Mouse (Mus musculus): ENCODE measurements around the gene Zc3h18. TPM values are rescaled to one million over a fixed set of nuclear protein-coding genes. Genes with fewer than 3 reads are reported as not detected.

Zc3h18 gene
- polyA plus RNA-seq, 1 experiment from 2014 or later, result 41.3 TPM

DNA sequence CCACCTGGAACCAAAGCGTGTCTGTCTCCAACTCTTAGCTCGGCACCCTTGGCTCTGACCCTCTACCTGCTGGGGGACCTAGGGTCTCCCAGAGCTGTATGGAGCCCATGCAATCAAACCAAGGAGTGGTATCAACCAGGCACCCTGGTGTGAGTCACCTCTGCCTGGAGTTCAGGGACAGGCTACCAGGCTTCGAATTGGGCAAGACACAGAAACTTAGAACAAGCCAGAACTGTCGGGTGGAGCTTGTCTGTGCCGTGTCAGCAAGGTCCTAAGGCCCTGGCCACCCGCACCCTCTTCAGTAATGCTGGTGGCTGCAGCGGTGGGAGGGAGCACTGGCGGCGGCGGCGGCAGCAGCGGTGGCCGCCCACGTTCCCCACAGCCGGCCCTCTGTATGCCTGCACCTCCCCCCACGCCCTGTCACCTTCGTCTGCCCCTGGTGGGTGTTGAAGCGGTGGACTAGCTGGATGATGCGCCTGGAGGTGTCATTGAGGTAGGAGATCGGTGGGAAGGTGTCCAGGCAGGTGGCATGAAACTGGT is 60.2 kb downstream of the Zc3h18 start:
- H3K36me3 ChIP-seq (ENCODE audit: control insufficient read depth, insufficient read depth, low read length), result peaks cover 4% of the 10 kb centered on the region
- ATAC-seq (ENCODE audit: low read depth), result no peak
- no peak overlapping the region for H3K4me2 ChIP-seq (ENCODE audit: low read depth, low read length)
- H3K4me3 ChIP-seq (ENCODE audit: low read length), result no peak overlapping the region
- 0 out of 2 replicates have a peak, but pooled peaks cover 5% of the 10 kb centered on the region for H3K9me3 ChIP-seq (ENCODE audit: control insufficient read depth, low read length)
- no peak overlapping the region for H3K9ac ChIP-seq (ENCODE audit: low read length)
- no peaks in the 10 kb centered on the region for H3K27me3 ChIP-seq (ENCODE audit: control insufficient read depth, insufficient read depth, low read depth, low read length)
- H3K27ac ChIP-seq (ENCODE audit: low read length), result no peak overlapping the region
- H3K4me1 ChIP-seq (replicated peaks; ENCODE audit: control insufficient read depth, insufficient read depth, low read length), result peaks cover 13% of the 10 kb centered on the region
- 82% methylated on average over 20 of the region's 20 CpGs for WGBS

DNA sequence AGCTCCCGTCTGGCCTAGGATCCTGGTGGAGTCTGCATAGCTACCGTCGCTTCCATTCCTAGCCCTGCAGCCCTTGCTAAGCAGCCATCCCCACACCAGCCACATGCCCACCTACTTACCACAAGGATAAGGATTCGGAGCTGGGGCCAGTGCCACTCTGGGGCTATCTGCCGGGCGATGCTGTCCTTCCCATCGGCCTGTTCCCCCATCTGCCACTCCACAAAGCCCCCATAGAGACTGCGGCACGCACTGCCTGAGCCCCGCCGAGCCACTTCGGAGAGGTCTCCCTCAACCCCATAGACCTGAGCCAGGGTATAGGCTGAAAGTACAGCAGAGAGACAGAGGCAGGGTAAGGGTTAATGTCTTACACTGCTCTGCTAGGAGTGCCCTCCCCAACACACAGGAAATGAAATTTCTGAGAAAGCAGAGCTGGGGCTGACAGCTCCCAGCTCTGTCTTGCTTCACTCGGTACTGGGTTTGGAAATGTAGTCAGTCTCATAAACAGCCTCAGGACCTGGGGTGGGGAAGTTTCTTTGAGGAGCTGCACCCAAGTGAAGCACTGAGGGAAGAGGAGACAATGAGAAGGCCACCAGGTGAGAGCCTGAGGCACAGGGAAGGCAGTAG is 61.4 kb downstream of the Zc3h18 start:
- H3K27ac ChIP-seq (ENCODE audit: low read length), result peak overlapping the region; percentile 60
- H3K4me2 ChIP-seq (ENCODE audit: low read depth, low read length), result no peak overlapping the region
- 0 out of 2 replicates have a peak, but pooled peaks cover 5% of the 10 kb centered on the region for H3K9me3 ChIP-seq (ENCODE audit: control insufficient read depth, low read length)
- H3K27me3 ChIP-seq (ENCODE audit: control insufficient read depth, insufficient read depth, low read depth, low read length), result no peaks in the 10 kb centered on the region
- peaks cover 4% of the 10 kb centered on the region for H3K36me3 ChIP-seq (ENCODE audit: control insufficient read depth, insufficient read depth, low read length)
- H3K4me1 ChIP-seq (replicated peaks; ENCODE audit: control insufficient read depth, insufficient read depth, low read length), result peaks cover 12% of the 10 kb centered on the region
- peak; percentile 46 for ATAC-seq (ENCODE audit: low read depth)
- 0 out of 2 replicates have a peak overlapping the region, but pooled peaks have one; percentile 19 for H3K9ac ChIP-seq (ENCODE audit: low read length)
- no peak overlapping the region for H3K4me3 ChIP-seq (ENCODE audit: low read length)
- 83% methylated on average over 13 of the region's 13 CpGs for WGBS

DNA sequence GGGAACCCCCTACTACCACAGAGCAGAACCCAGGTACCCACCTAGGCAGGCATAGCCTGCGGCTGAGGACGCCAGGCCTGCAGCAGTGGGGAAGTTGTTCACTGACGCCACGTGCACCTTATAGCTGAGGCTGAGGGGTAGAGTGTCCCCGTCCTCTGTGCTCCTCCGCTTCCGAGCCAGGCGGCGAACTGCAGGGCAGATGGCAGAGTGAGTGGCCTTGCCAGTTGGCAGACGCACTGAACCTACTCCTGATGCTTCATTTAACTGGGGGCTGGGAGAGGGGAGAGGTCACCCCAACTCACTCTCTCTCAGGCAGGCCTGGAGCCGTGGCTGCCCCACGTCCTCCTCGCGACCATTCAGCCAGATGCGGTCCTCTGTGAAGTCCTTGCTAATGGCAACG is 62.9 kb downstream of the Zc3h18 start:
- Histone ChIP-seq H3K4me1 (replicated peaks; ENCODE audit: control insufficient read depth, insufficient read depth, low read length) (peaks cover 7% of the 10 kb centered on the region), H3K27ac (ENCODE audit: low read length) (no peak overlapping the region), H3K27me3 (ENCODE audit: control insufficient read depth, insufficient read depth, low read depth, low read length) (no peaks in the 10 kb centered on the region), H3K9ac (ENCODE audit: low read length) (no peak overlapping the region), H3K4me2 (ENCODE audit: low read depth, low read length) (no peak overlapping the region), H3K36me3 (ENCODE audit: control insufficient read depth, insufficient read depth, low read length) (peaks cover 4% of the 10 kb centered on the region), H3K4me3 (ENCODE audit: low read length) (no peak overlapping the region), H3K9me3 (ENCODE audit: control insufficient read depth, low read length) (0 out of 2 replicates have a peak, but pooled peaks cover 5% of the 10 kb centered on the region)
- 93% methylated on average over 16 of the region's 16 CpGs for WGBS
- no peak for ATAC-seq (ENCODE audit: low read depth)

DNA sequence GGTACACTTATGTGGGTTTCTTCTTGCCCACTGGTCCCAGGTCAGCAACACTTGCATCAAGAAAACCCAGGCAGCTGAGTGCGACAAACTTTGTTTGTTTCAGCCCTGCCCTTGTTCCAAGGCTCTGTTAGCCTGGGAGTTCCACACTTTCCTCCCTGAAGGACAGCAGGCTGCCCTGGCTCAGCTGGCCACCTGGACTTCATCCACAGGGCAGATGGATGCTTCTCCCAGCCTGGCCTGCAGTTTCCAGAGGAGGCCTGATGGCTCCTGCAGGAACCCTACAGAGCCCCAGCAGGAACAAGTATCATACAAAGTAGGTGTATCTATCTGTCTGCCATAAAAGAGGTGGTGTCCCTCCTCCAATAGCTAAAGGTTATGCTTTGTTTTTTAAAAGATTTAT is 64.9 kb downstream of the Zc3h18 start:
- Histone ChIP-seq H3K4me1 (replicated peaks; ENCODE audit: control insufficient read depth, insufficient read depth, low read length) (peaks cover 22% of the 10 kb centered on the region), H3K27ac (ENCODE audit: low read length) (no peak overlapping the region), H3K9ac (ENCODE audit: low read length) (no peak overlapping the region), H3K36me3 (ENCODE audit: control insufficient read depth, insufficient read depth, low read length) (no peaks in the 10 kb centered on the region), H3K4me2 (ENCODE audit: low read depth, low read length) (no peak overlapping the region), H3K9me3 (ENCODE audit: control insufficient read depth, low read length) (no peaks in the 10 kb centered on the region), H3K4me3 (ENCODE audit: low read length) (no peak overlapping the region), H3K27me3 (ENCODE audit: control insufficient read depth, insufficient read depth, low read depth, low read length) (no peaks in the 10 kb centered on the region)
- no peak for ATAC-seq (ENCODE audit: low read depth)
- 90% methylated on average over 1 of the region's 1 CpGs for WGBS

DNA sequence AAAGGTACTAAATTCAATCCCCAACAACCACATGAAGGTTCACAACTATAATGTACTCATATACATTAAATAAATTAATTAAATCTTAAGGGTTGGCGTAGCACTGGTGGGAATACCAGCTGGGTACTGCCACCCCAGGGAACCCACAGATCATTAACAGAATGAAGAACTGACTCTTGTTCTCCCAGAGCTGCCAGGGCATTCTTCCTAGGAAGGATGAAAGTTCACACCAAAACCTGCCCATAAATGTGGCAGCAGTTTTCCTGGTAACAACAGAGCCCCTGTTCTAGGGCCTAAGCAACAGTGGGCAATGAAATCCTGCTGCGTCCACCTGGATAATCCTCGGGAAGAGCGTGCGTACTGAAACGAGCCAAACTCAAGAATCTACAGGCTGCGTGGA is 65.9 kb downstream of the Zc3h18 start:
- no peaks in the 10 kb centered on the region for H3K9me3 ChIP-seq (ENCODE audit: control insufficient read depth, low read length)
- H3K4me2 ChIP-seq (ENCODE audit: low read depth, low read length), result peak overlapping the region; percentile 99
- WGBS, result 19% methylated on average over 7 of the region's 7 CpGs
- no peak overlapping the region for H3K27ac ChIP-seq (ENCODE audit: low read length)
- peak overlapping the region; percentile 77 for H3K9ac ChIP-seq (ENCODE audit: low read length)
- no peaks in the 10 kb centered on the region for H3K36me3 ChIP-seq (ENCODE audit: control insufficient read depth, insufficient read depth, low read length)
- peak overlapping the region; percentile 80 for H3K4me3 ChIP-seq (ENCODE audit: low read length)
- no peak for ATAC-seq (ENCODE audit: low read depth)
- H3K4me1 ChIP-seq (replicated peaks; ENCODE audit: control insufficient read depth, insufficient read depth, low read length), result peaks cover 22% of the 10 kb centered on the region
- H3K27me3 ChIP-seq (ENCODE audit: control insufficient read depth, insufficient read depth, low read depth, low read length), result no peaks in the 10 kb centered on the region

DNA sequence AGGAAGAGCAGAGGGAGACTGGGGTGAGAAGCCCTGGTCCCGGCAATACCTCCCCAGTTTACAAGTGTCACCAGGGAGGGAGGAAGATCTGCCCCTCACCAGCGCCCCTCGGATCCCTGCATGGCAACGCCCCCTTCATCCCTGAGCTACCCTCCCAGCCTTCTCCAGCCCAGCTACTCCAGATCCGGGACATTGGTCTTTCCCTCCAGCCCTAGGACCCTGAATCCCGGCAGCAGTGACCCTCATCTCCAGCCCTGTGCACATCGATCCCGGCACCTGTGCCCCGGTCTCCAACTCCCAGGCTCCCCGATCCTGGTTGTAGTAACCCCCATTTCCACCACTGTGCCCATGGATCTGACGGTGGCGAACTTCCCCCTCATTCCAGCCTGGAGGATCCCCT is 66.4 kb downstream of the Zc3h18 start:
- no peak for ATAC-seq (ENCODE audit: low read depth)
- H3K9ac ChIP-seq (ENCODE audit: low read length), result peak overlapping the region; percentile 77
- no peaks in the 10 kb centered on the region for H3K36me3 ChIP-seq (ENCODE audit: control insufficient read depth, insufficient read depth, low read length)
- H3K27me3 ChIP-seq (ENCODE audit: control insufficient read depth, insufficient read depth, low read depth, low read length), result no peaks in the 10 kb centered on the region
- peak overlapping the region; percentile 99 for H3K4me2 ChIP-seq (ENCODE audit: low read depth, low read length)
- H3K27ac ChIP-seq (ENCODE audit: low read length), result peak overlapping the region; percentile 73
- under 1% methylated on average over 12 of the region's 12 CpGs for WGBS
- H3K4me1 ChIP-seq (replicated peaks; ENCODE audit: control insufficient read depth, insufficient read depth, low read length), result peaks cover 22% of the 10 kb centered on the region
- H3K4me3 ChIP-seq (ENCODE audit: low read length), result peak overlapping the region; percentile 80
- no peaks in the 10 kb centered on the region for H3K9me3 ChIP-seq (ENCODE audit: control insufficient read depth, low read length)

DNA sequence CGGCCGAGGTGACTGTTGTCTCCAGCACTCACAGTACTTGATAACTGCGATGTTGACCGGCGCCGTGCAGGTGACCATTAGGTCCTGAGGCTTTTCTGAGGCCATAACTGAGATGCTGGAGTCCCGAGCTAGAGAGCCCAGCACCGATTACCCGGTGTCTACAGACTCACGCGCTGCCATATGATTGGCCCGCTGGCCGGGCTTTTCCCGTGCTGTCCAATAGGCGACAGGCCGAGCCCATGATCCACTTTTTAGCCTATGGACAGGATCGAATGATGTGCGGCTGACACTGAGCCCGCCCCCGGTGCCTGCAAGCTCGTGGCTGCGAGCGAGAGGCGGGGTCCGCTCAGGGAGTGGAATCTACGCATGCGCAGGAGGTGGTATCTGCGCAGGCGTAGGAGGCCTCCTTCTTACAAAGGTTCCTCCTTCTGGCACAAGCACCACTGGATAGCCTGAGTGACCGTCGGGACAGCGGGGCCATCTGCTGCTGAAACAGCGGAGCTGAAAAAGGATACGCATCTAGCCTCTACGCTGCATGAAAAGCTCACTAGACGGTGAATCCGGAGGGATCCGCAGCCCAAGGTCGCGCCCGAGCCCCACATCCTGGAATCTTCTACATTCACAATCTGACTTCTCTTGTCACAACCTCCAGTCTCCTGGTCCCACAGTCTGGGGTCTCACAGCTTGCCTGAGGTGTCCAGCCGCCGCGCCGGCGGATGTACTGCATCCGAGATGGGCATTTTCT is 67.0 kb downstream of the Zc3h18 start, which contains the start of gene Mvd:
Gene Mvd, minus strand, starts transcription at position 161 of the 745 bp plus-strand sequence.
- ATAC-seq (ENCODE audit: low read depth), result peak; percentile 97
- peak within 1 kb of the TSS; percentile 80 for H3K4me3 ChIP-seq (ENCODE audit: low read length)
- WGBS, result under 1% methylated on average over 47 of the region's 47 CpGs

DNA sequence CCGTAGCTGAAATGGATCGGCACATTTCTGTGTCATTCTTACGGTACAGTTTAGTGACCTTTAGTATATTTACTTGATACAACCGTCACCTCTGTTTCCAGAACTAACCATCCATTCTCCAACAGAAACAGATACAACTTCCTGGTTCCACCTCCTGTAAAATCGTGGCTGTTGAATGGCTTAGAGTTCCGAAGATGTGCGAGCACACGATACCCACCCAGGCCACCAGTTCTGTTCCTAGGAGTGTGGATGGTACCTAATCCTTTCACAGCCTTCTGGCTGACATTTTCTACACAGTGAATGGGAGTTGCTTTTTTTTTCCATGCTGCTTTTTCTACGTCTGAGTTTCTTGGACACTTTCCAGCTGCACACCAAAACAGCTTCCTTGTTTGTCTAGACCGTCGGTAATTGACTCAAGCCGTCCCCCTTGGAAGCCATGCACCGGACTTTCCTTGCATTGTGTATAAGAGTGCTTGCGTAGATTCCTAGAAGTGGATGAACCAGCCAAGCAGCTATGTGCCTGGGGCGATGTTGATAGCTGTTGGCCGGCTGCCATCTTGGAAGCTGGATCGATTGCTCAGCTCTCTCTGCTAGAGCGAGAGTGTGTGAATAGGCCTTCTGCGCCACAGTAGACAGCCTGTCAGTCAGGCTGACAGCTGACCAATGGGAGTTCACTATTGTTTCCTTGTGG is 67.8 kb downstream of the Zc3h18 start:
- WGBS, result under 1% methylated on average over 19 of the region's 19 CpGs
- Histone ChIP-seq H3K4me3 (ENCODE audit: low read length) (peak overlapping the region; percentile 80), H3K9me3 (ENCODE audit: control insufficient read depth, low read length) (no peaks in the 10 kb centered on the region), H3K4me2 (ENCODE audit: low read depth, low read length) (peak overlapping the region; percentile 75), H3K27ac (ENCODE audit: low read length) (peak overlapping the region; percentile 97), H3K27me3 (ENCODE audit: control insufficient read depth, insufficient read depth, low read depth, low read length) (no peaks in the 10 kb centered on the region), H3K36me3 (ENCODE audit: control insufficient read depth, insufficient read depth, low read length) (no peaks in the 10 kb centered on the region), H3K9ac (ENCODE audit: low read length) (peak overlapping the region; percentile 66), H3K4me1 (replicated peaks; ENCODE audit: control insufficient read depth, insufficient read depth, low read length) (peaks cover 22% of the 10 kb centered on the region)
- peak; percentile 73 for ATAC-seq (ENCODE audit: low read depth)

More for the DNA sequence above, 67.0 kb downstream of the Zc3h18 start, which contains the start of gene Mvd:
- peak within 1 kb of the TSS; percentile 97 for H3K27ac ChIP-seq (ENCODE audit: low read length)
- H3K36me3 ChIP-seq (ENCODE audit: control insufficient read depth, insufficient read depth, low read length), result no peaks in the 10 kb centered on the region
- H3K9ac ChIP-seq (ENCODE audit: low read length), result peak within 1 kb of the TSS; percentile 77
- peaks cover 22% of the 10 kb centered on the region for H3K4me1 ChIP-seq (replicated peaks; ENCODE audit: control insufficient read depth, insufficient read depth, low read length)
- H3K4me2 ChIP-seq (ENCODE audit: low read depth, low read length), result peak within 1 kb of the TSS; percentile 99
- no peaks in the 10 kb centered on the region for H3K27me3 ChIP-seq (ENCODE audit: control insufficient read depth, insufficient read depth, low read depth, low read length)
- H3K9me3 ChIP-seq (ENCODE audit: control insufficient read depth, low read length), result no peaks in the 10 kb centered on the region

DNA sequence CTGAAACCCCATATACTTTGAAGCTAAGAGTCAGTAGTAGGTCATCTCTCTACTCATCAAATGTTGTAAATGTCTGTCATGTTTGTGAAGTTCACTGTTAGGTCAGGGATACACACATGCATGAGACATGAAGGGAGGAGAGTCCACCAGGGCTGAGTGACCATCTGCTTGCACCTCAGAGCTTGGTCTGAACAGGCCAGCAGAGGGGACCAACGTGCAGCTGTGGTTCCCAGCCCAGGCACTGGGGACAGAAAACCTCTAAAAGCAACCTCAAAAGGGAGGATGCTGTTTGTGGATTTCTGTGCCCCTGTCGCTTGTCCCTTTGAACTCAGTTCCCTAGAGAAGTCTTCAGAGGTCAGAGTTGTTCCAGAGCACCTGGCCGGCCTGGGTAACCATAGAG is 68.8 kb downstream of the Zc3h18 start:
- H3K27me3 ChIP-seq (ENCODE audit: control insufficient read depth, insufficient read depth, low read depth, low read length), result no peaks in the 10 kb centered on the region
- no peak overlapping the region for H3K9ac ChIP-seq (ENCODE audit: low read length)
- H3K27ac ChIP-seq (ENCODE audit: low read length), result peak overlapping the region; percentile 97; the same call in 1 of the 2 replicates
- no peaks in the 10 kb centered on the region for H3K36me3 ChIP-seq (ENCODE audit: control insufficient read depth, insufficient read depth, low read length)
- H3K4me2 ChIP-seq (ENCODE audit: low read depth, low read length), result peak overlapping the region; percentile 75; the same call in 1 of the 2 replicates
- H3K4me1 ChIP-seq (replicated peaks; ENCODE audit: control insufficient read depth, insufficient read depth, low read length), result peaks cover 22% of the 10 kb centered on the region
- no peak overlapping the region for H3K4me3 ChIP-seq (ENCODE audit: low read length)
- ATAC-seq (ENCODE audit: low read depth), result no peak
- H3K9me3 ChIP-seq (ENCODE audit: control insufficient read depth, low read length), result no peaks in the 10 kb centered on the region
- WGBS, result 63% methylated on average over 3 of the region's 3 CpGs
